Mouse (Mus musculus) liver, embryonic 15.5 days (tissue): Measurements from ENCODE around the gene Fkbp5. TPM values are rescaled to one million over a fixed set of nuclear protein-coding genes. Genes with fewer than 3 reads are reported as not detected.

Experiments
- ATAC-seq: fragments of 200-750 bp; cut with Nextera tagmentation; 2 replicates; pipeline ENCODE4 v1.8.0; 2017; ENCODE audit warnings: moderate number of reproducible peaks, mild to moderate bottlenecking, moderate library complexity; ENCODE audit not compliant: insufficient read depth
- H3K27ac ChIP-seq: fragments of 300-500 bp; sonication (generic); replicated peaks from 2 replicates; pipeline ENCODE4 v1.5.1; 2015; ENCODE audit warnings: mild to moderate bottlenecking, inconsistent platforms
- H3K27me3 ChIP-seq: fragments of 300-500 bp; sonication (generic); 2 replicates; pipeline ENCODE4 v1.6.1; 2015; ENCODE audit warnings: mild to moderate bottlenecking, inconsistent platforms
- H3K36me3 ChIP-seq: fragments of 300-500 bp; sonication (generic); replicated peaks from 2 replicates; pipeline ENCODE4 v1.6.1; 2015; ENCODE audit warnings: moderate library complexity, mild to moderate bottlenecking, inconsistent platforms
- H3K4me1 ChIP-seq: fragments of 300-500 bp; sonication (generic); replicated peaks from 2 replicates; pipeline ENCODE4 v1.6.1; 2015; ENCODE audit warnings: inconsistent platforms
- H3K4me2 ChIP-seq: fragments of 300-500 bp; sonication (generic); 2 replicates; pipeline ENCODE4 v1.6.1; 2015; ENCODE audit warnings: moderate library complexity, mild to moderate bottlenecking, inconsistent platforms
- H3K4me3 ChIP-seq: fragments of 300-500 bp; sonication (generic); replicated peaks from 2 replicates; pipeline ENCODE4 v1.5.1; 2015; ENCODE audit warnings: mild to moderate bottlenecking, inconsistent platforms
- H3K9ac ChIP-seq: fragments of 300-500 bp; sonication (generic); 2 replicates; pipeline ENCODE4 v1.6.1; 2015; ENCODE audit warnings: moderate library complexity, mild to moderate bottlenecking, inconsistent platforms
- H3K9me3 ChIP-seq: fragments of 300-500 bp; sonication (generic); replicated peaks from 2 replicates; pipeline ENCODE4 v1.6.1; 2016; ENCODE audit warnings: inconsistent platforms
- WGBS: fragments of 180-500 bp; shearing (Covaris S2); methylation state at CpG from one replicate; pipeline ENCODE4 v1.1.7; 2015; ENCODE audit warnings: mixed read lengths; ENCODE audit not compliant: insufficient replicate concordance; 5-methylcytosine and 5-hydroxymethylcytosine counted together
- polyA plus RNA-seq: library from polyadenylated mRNA; unstranded; fragments of >200 nt; fragmentation: Nextera tagmentation; extraction: Ambion mirVana; gene quantifications from 2 replicates; pipeline ENCODE4 v1.2.1, GENCODE M21; 2015

Gene Fkbp5
- polyA plus RNA-seq, 1 experiment from 2014 or later, result 15.0 TPM

- H3K27me3 ChIP-seq, result no peaks in the 10 kb centered on the region
- no peak overlapping the region for H3K4me3 ChIP-seq
- no peak overlapping the region for H3K9ac ChIP-seq
- H3K9me3 ChIP-seq, result no peaks in the 10 kb centered on the region
- ATAC-seq, result no peak
- H3K4me2 ChIP-seq, result no peak overlapping the region
- no peaks in the 10 kb centered on the region for H3K36me3 ChIP-seq
- whole genome bisulfite sequencing, result 24% methylated on average over 7 of the region's 7 CpGs
- H3K27ac ChIP-seq, result no peak overlapping the region
- H3K4me1 ChIP-seq, result no peaks in the 10 kb centered on the region
Measured at GRCm38 (mm10) chr17:28502196-28502821, 15.0 kb downstream of the Fkbp5 start.

- no peaks in the 10 kb centered on the region for H3K9me3 ChIP-seq
- ATAC-seq, result no peak
- H3K4me1 ChIP-seq, result no peaks in the 10 kb centered on the region
- H3K27ac ChIP-seq, result no peak overlapping the region
- H3K4me2 ChIP-seq, result no peak overlapping the region
- H3K9ac ChIP-seq, result no peak overlapping the region
- no peak overlapping the region for H3K4me3 ChIP-seq
- WGBS, result 57% methylated on average over 3 of the region's 3 CpGs
- H3K36me3 ChIP-seq, result no peaks in the 10 kb centered on the region
- H3K27me3 ChIP-seq, result no peaks in the 10 kb centered on the region
Measured at GRCm38 (mm10) chr17:28500465-28500864, 16.9 kb downstream of the Fkbp5 start.

GRCm38 (mm10) chr17:28499190-28499589, 18.1 kb downstream of the Fkbp5 start:
- Histone ChIP-seq H3K4me2 (no peak overlapping the region), H3K4me1 (no peaks in the 10 kb centered on the region), H3K27ac (no peak overlapping the region), H3K27me3 (no peaks in the 10 kb centered on the region), H3K9ac (no peak overlapping the region), H3K9me3 (no peaks in the 10 kb centered on the region), H3K4me3 (no peak overlapping the region), H3K36me3 (no peaks in the 10 kb centered on the region)
- no peak for ATAC-seq
- WGBS, result 62% methylated on average over 2 of the region's 2 CpGs

- 69% methylated on average over 8 of the region's 8 CpGs for WGBS
- no peaks in the 10 kb centered on the region for H3K36me3 ChIP-seq
- H3K27me3 ChIP-seq, result no peaks in the 10 kb centered on the region
- no peak overlapping the region for H3K27ac ChIP-seq
- no peak overlapping the region for H3K4me2 ChIP-seq
- ATAC-seq, result no peak
- no peaks in the 10 kb centered on the region for H3K9me3 ChIP-seq
- H3K9ac ChIP-seq, result no peak overlapping the region
- H3K4me1 ChIP-seq, result no peaks in the 10 kb centered on the region
- no peak overlapping the region for H3K4me3 ChIP-seq
Measured at GRCm38 (mm10) chr17:28495832-28496231, 21.5 kb downstream of the Fkbp5 start.

- Histone ChIP-seq H3K27me3 (peaks cover 1% of the 10 kb centered on the region; the same call in 1 of the 2 replicates), H3K9ac (no peak overlapping the region), H3K9me3 (no peaks in the 10 kb centered on the region), H3K4me2 (no peak overlapping the region), H3K4me3 (no peak overlapping the region), H3K4me1 (peaks cover 4% of the 10 kb centered on the region), H3K27ac (no peak overlapping the region), H3K36me3 (no peaks in the 10 kb centered on the region)
- ATAC-seq, result no peak
- WGBS, result 76% methylated on average over 14 of the region's 14 CpGs
Measured at GRCm38 (mm10) chr17:28491035-28491770, 26.1 kb downstream of the Fkbp5 start.

GRCm38 (mm10) chr17:28488258-28489013, 28.9 kb downstream of the Fkbp5 start:
- Histone ChIP-seq H3K4me1 (peaks cover 20% of the 10 kb centered on the region), H3K9me3 (no peaks in the 10 kb centered on the region), H3K36me3 (no peaks in the 10 kb centered on the region), H3K27me3 (peaks cover 20% of the 10 kb centered on the region), H3K4me2 (no peak overlapping the region), H3K27ac (no peak overlapping the region), H3K4me3 (no peak overlapping the region), H3K9ac (no peak overlapping the region)
- no peak for ATAC-seq
- 39% methylated on average over 7 of the region's 7 CpGs for WGBS

- H3K9me3 ChIP-seq, result no peaks in the 10 kb centered on the region
- no peaks in the 10 kb centered on the region for H3K36me3 ChIP-seq
- H3K9ac ChIP-seq, result no peak overlapping the region
- ATAC-seq, result no peak
- no peak overlapping the region for H3K4me3 ChIP-seq
- H3K4me2 ChIP-seq, result no peak overlapping the region
- no peak overlapping the region for H3K27ac ChIP-seq
- 82% methylated on average over 18 of the region's 18 CpGs for WGBS
- peaks cover 21% of the 10 kb centered on the region for H3K4me1 ChIP-seq
- peaks cover 20% of the 10 kb centered on the region for H3K27me3 ChIP-seq
Measured at GRCm38 (mm10) chr17:28487584-28488257, 29.6 kb downstream of the Fkbp5 start.

- Histone ChIP-seq H3K4me3 (no peak overlapping the region), H3K4me1 (peaks cover 22% of the 10 kb centered on the region), H3K27ac (no peak overlapping the region), H3K9me3 (no peaks in the 10 kb centered on the region), H3K9ac (no peak overlapping the region), H3K4me2 (0 out of 2 replicates have a peak overlapping the region, but pooled peaks have one; percentile 91), H3K36me3 (no peaks in the 10 kb centered on the region), H3K27me3 (peaks cover 20% of the 10 kb centered on the region)
- ATAC-seq, result no peak
- WGBS, result 61% methylated on average over 6 of the region's 6 CpGs
Measured at GRCm38 (mm10) chr17:28486720-28487119, 30.6 kb downstream of the Fkbp5 start.

- H3K36me3 ChIP-seq, result peaks cover 4% of the 10 kb centered on the region; the same call in 1 of the 2 replicates
- peak; percentile 96 for ATAC-seq
- peak overlapping the region; percentile 76 for H3K4me3 ChIP-seq
- H3K27me3 ChIP-seq, result peaks cover 20% of the 10 kb centered on the region
- under 1% methylated on average over 49 of the region's 58 CpGs for WGBS
- H3K9ac ChIP-seq, result peak overlapping the region; percentile 72
- no peaks in the 10 kb centered on the region for H3K9me3 ChIP-seq
- H3K4me2 ChIP-seq, result peak overlapping the region; percentile 91
- H3K27ac ChIP-seq, result peak overlapping the region; percentile 84
- peaks cover 22% of the 10 kb centered on the region for H3K4me1 ChIP-seq
Measured at GRCm38 (mm10) chr17:28485977-28486400, 31.3 kb downstream of the Fkbp5 start.

- H3K9me3 ChIP-seq, result no peaks in the 10 kb centered on the region
- H3K4me3 ChIP-seq, result peak overlapping the region; percentile 76
- peaks cover 20% of the 10 kb centered on the region for H3K27me3 ChIP-seq
- H3K4me2 ChIP-seq, result peak overlapping the region; percentile 91
- peak overlapping the region; percentile 72 for H3K9ac ChIP-seq
- H3K27ac ChIP-seq, result peak overlapping the region; percentile 84
- peaks cover 22% of the 10 kb centered on the region for H3K4me1 ChIP-seq
- WGBS, result 0% methylated on average over 69 of the region's 77 CpGs
- peak; percentile 33 for ATAC-seq
- peaks cover 4% of the 10 kb centered on the region; the same call in 1 of the 2 replicates for H3K36me3 ChIP-seq
Measured at GRCm38 (mm10) chr17:28485446-28485948, 31.8 kb downstream of the Fkbp5 start.
